Mouse (Mus musculus) liver (tissue): ENCODE measurements around the gene Aak1.

Experiments
- DNase-seq: peaks from one replicate; pipeline ENCODE4 v3.0.0-alpha.2; 2020; ENCODE audit warnings: mixed read lengths

Gene Aak1

GRCm38 (mm10) chr6:86848915-86849644 is at the start of gene Aak1:
Gene Aak1, plus strand, starts transcription at chr6:86849517.
- DNase-seq = peak; percentile 89

GRCm38 (mm10) chr6:86800467-86800866 is 48.9 kb upstream of the Aak1 start:
- no peak for DNase-seq

GRCm38 (mm10) chr6:86801431-86801830 is 47.9 kb upstream of the Aak1 start:
- peak; percentile 28 for DNase-seq

GRCm38 (mm10) chr6:86804646-86805045 is 44.7 kb upstream of the Aak1 start:
- no peak for DNase-seq

GRCm38 (mm10) chr6:86806455-86807086 is 42.7 kb upstream of the Aak1 start:
- DNase-seq = peak; percentile 65

- DNase-seq = no peak
Observed at GRCm38 (mm10) chr6:86812919-86813318, 36.4 kb upstream of the Aak1 start.

- DNase-seq = peak; percentile 60
Observed at GRCm38 (mm10) chr6:86813341-86813740, 36.0 kb upstream of the Aak1 start.

GRCm38 (mm10) chr6:86814926-86815325 is 34.4 kb upstream of the Aak1 start:
- DNase-seq = no peak

- DNase-seq = no peak
Observed at GRCm38 (mm10) chr6:86815436-86815835, 33.9 kb upstream of the Aak1 start.

GRCm38 (mm10) chr6:86816586-86816985 is 32.7 kb upstream of the Aak1 start:
- no peak for DNase-seq

- DNase-seq = no peak
Observed at GRCm38 (mm10) chr6:86818914-86819313, 30.4 kb upstream of the Aak1 start.

GRCm38 (mm10) chr6:86819926-86820325 is 29.4 kb upstream of the Aak1 start:
- DNase-seq = no peak

GRCm38 (mm10) chr6:86820690-86821089 is 28.6 kb upstream of the Aak1 start:
- DNase-seq = no peak

- DNase-seq = peak; percentile 17
Observed at GRCm38 (mm10) chr6:86822285-86823050, 26.8 kb upstream of the Aak1 start.

- no peak for DNase-seq
Observed at GRCm38 (mm10) chr6:86823051-86823431, 26.3 kb upstream of the Aak1 start.

- peak; percentile 27 for DNase-seq
Observed at GRCm38 (mm10) chr6:86823824-86824223, 25.5 kb upstream of the Aak1 start.

GRCm38 (mm10) chr6:86824401-86824800 is 24.9 kb upstream of the Aak1 start:
- no peak for DNase-seq

GRCm38 (mm10) chr6:86827432-86827831 is 21.9 kb upstream of the Aak1 start:
- no peak for DNase-seq

GRCm38 (mm10) chr6:86829768-86830167 is 19.5 kb upstream of the Aak1 start:
- DNase-seq = no peak

- no peak for DNase-seq
Observed at GRCm38 (mm10) chr6:86830738-86831500, 18.4 kb upstream of the Aak1 start.

GRCm38 (mm10) chr6:86832802-86833502 is 16.4 kb upstream of the Aak1 start:
- DNase-seq = no peak

GRCm38 (mm10) chr6:86839089-86839488 is 10.2 kb upstream of the Aak1 start:
- no peak for DNase-seq
